In the genomic region with DNA sequence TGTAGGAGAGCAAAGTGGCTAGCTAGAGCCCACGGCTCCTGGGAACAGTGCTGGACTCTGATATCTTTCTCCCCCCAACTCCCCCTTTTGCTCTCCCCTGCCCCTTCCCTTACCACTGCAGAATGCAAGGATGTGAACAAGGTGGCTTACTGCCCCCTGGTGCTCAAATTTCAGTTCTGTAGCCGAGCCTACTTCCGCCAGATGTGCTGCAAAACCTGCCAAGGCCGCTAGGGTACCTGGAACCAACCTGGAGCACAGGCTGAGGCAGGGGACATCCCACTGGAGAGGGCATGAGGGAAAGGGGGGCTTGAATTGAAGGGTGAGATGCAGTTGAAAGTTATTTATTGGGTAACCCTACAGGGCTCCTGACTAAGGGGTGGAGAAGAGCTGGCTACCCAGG, we compare ENCODE assay signal across 8 mouse cellular contexts. TPM values are rescaled to one million over a fixed set of nuclear protein-coding genes. Genes with fewer than 3 reads are reported as not detected.
DNase-seq lines count a peak whose midpoint lies in the region; ATAC-seq and TF ChIP-seq lines count a peak whose summit lies in the region.

No protein-coding gene starts in this region.

- ATAC-seq in forebrain, embryonic 15.5 days (replicated peaks): no peak
- 0 out of 2 replicates have a peak, but pooled peaks have one; percentile 43 for ATAC-seq in embryonic facial prominence, embryonic 12.5 days (ENCODE audit: insufficient number of reproducible peaks, insufficient read depth, low FRiP score, low TSS enrichment)

- H3K4me3 ChIP-seq in forebrain, embryonic 10.5 days: no peak overlapping the region
- H3K4me3 ChIP-seq in forebrain, embryonic 15.5 days: no peak overlapping the region
- no peak overlapping the region for H3K4me3 ChIP-seq in embryonic facial prominence, embryonic 12.5 days
- H3K4me3 ChIP-seq in liver, adult 2 months (ENCODE audit: insufficient read depth, low read depth, low read length): no peak overlapping the region

- DNase-seq in forebrain, embryonic 10.5 days (ENCODE audit: extremely low spot score, low spot score): peak; percentile 59
- peak; percentile 30 for DNase-seq in ovary, postnatal 36 days (ENCODE audit: low spot score)
- no peak for DNase-seq in ovary, postnatal 10 days (ENCODE audit: low spot score)
- DNase-seq in liver, adult 2 months (ENCODE audit: extremely low read depth, low read depth, low spot score): no peak
- peak; percentile 73 for DNase-seq in retina, embryonic 14.5 days (ENCODE audit: low spot score)
- DNase-seq in urinary bladder, adult 2 months (ENCODE audit: low spot score): no peak

- TF ChIP-seq POLR2A in liver, adult 2 months (IDR thresholded peaks at IDR 0.05; ENCODE audit: extremely low read depth, insufficient read depth, low read length): no peak

- H3K4me2 ChIP-seq in forebrain, embryonic 15.5 days (replicated peaks): no peak overlapping the region
- no peak overlapping the region for H3K4me2 ChIP-seq in embryonic facial prominence, embryonic 12.5 days (replicated peaks)

- no peaks in the 10 kb centered on the region for H3K79me2 ChIP-seq in liver, adult 2 months (ENCODE audit: control insufficient read depth, insufficient read depth, low read length)

- no peaks in the 10 kb centered on the region for H3K9me3 ChIP-seq in forebrain, embryonic 10.5 days
- H3K9me3 ChIP-seq in forebrain, embryonic 15.5 days: no peaks in the 10 kb centered on the region
- no peaks in the 10 kb centered on the region for H3K9me3 ChIP-seq in embryonic facial prominence, embryonic 12.5 days

- WGBS in forebrain, embryonic 10.5 days: 54% methylated on average over 4 of the region's 4 CpGs
- 51% methylated on average over 4 of the region's 4 CpGs for WGBS in forebrain, embryonic 15.5 days
- WGBS in embryonic facial prominence, embryonic 12.5 days: 41% methylated on average over 4 of the region's 4 CpGs
- WGBS in liver, adult 2 months: 67% methylated on average over 4 of the region's 4 CpGs

- H3K4me1 ChIP-seq in forebrain, embryonic 10.5 days: no peaks in the 10 kb centered on the region
- no peaks in the 10 kb centered on the region for H3K4me1 ChIP-seq in forebrain, embryonic 15.5 days
- H3K4me1 ChIP-seq in embryonic facial prominence, embryonic 12.5 days: no peaks in the 10 kb centered on the region
- no peaks in the 10 kb centered on the region; the same call in 1 of the 2 replicates for H3K4me1 ChIP-seq in liver, adult 2 months (ENCODE audit: control insufficient read depth, insufficient read depth, low read length)

- H3K9ac ChIP-seq in forebrain, embryonic 15.5 days (replicated peaks): no peak overlapping the region
- no peak overlapping the region for H3K9ac ChIP-seq in embryonic facial prominence, embryonic 12.5 days
- no peak overlapping the region for H3K9ac ChIP-seq in liver, adult 2 months (ENCODE audit: low read depth, low read length)

- peak; percentile 56 for TF ChIP-seq CTCF in liver, adult 2 months (IDR thresholded peaks at IDR 0.05; ENCODE audit: low read depth, low read length)

- H3K27me3 ChIP-seq in forebrain, embryonic 10.5 days (ENCODE audit: poor library complexity, severe bottlenecking): no peaks in the 10 kb centered on the region
- H3K27me3 ChIP-seq in forebrain, embryonic 15.5 days: no peaks in the 10 kb centered on the region
- H3K27me3 ChIP-seq in embryonic facial prominence, embryonic 12.5 days: no peaks in the 10 kb centered on the region
- no peaks in the 10 kb centered on the region for H3K27me3 ChIP-seq in liver, adult 2 months (ENCODE audit: control insufficient read depth, insufficient read depth, low read length)

- peaks cover 54% of the 10 kb centered on the region for H3K36me3 ChIP-seq in forebrain, embryonic 10.5 days (replicated peaks)
- peaks cover 18% of the 10 kb centered on the region; the same call in 1 of the 2 replicates for H3K36me3 ChIP-seq in forebrain, embryonic 15.5 days
- H3K36me3 ChIP-seq in embryonic facial prominence, embryonic 12.5 days: peaks cover 52% of the 10 kb centered on the region
- H3K36me3 ChIP-seq in liver, adult 2 months (ENCODE audit: control insufficient read depth, insufficient read depth, low read length): peaks cover 2% of the 10 kb centered on the region; the same call in 1 of the 2 replicates

- no peak overlapping the region for H3K27ac ChIP-seq in forebrain, embryonic 10.5 days
- no peak overlapping the region for H3K27ac ChIP-seq in forebrain, embryonic 15.5 days (replicated peaks)
- H3K27ac ChIP-seq in embryonic facial prominence, embryonic 12.5 days: no peak overlapping the region
- H3K27ac ChIP-seq in liver, adult 2 months (replicated peaks; ENCODE audit: insufficient read depth, low read depth, low read length): no peak overlapping the region

RNA-seq across cellular contexts. Expression of gene Myo1f, which starts 2.5 kb away (rescaled TPM):
- 1.6 and 2.2 TPM in 2 replicates for polyA plus RNA-seq in forebrain, embryonic 10.5 days (2016; fragmentation: Nextera tagmentation; extraction: Ambion mirVana)
- polyA plus RNA-seq in forebrain, embryonic 15.5 days (2015; fragmentation: Nextera tagmentation; extraction: Ambion mirVana): 1.7 and 2.1 TPM in 2 replicates
- 3.5 and 3.6 TPM in 2 replicates for polyA plus RNA-seq in embryonic facial prominence, embryonic 12.5 days (2016; fragmentation: Nextera tagmentation; extraction: Ambion mirVana)
- total RNA-seq in liver, adult 2 months (2014; rRNA removed): 1.7 and 2.9 TPM in 2 replicates
- polyA plus RNA-seq in liver, adult 2 months (2012; rRNA removed): 1.1 and 1.4 TPM in 2 replicates
- polyA plus RNA-seq in urinary bladder, adult 2 months (2012; rRNA removed): 6.4 and 6.5 TPM in 2 replicates

RNA-seq across cellular contexts. Expression of gene Adamts10, which starts 29.0 kb away (rescaled TPM):
- polyA plus RNA-seq in forebrain, embryonic 10.5 days (2016; fragmentation: Nextera tagmentation; extraction: Ambion mirVana): 42.6 and 47.3 TPM in 2 replicates
- polyA plus RNA-seq in forebrain, embryonic 15.5 days (2015; fragmentation: Nextera tagmentation; extraction: Ambion mirVana): 37.8 and 40.7 TPM in 2 replicates
- 93.7 and 112 TPM in 2 replicates for polyA plus RNA-seq in embryonic facial prominence, embryonic 12.5 days (2016; fragmentation: Nextera tagmentation; extraction: Ambion mirVana)
- total RNA-seq in liver, adult 2 months (2014; rRNA removed): 6.5 and 7.0 TPM in 2 replicates
- 6.6 and 8.6 TPM in 2 replicates for polyA plus RNA-seq in liver, adult 2 months (2012; rRNA removed)
- 78.8 and 99.6 TPM in 2 replicates for polyA plus RNA-seq in urinary bladder, adult 2 months (2012; rRNA removed)

Comparison
In these comparisons a context has a peak if more than half of its experiments do, and no peak if none do; other contexts are left out.
1. DNase-seq: peak in forebrain, embryonic 10.5 days (single experiment), ovary, postnatal 36 days (single experiment) and retina, embryonic 14.5 days (single experiment); none in ovary, postnatal 10 days (single experiment), liver, adult 2 months (single experiment) and urinary bladder, adult 2 months (single experiment).